Mouse (Mus musculus): ENCODE results near the gene Fam129b. TPM values are rescaled to one million over a fixed set of nuclear protein-coding genes. Genes with fewer than 3 reads are reported as not detected.
A peak's percentile ranks its signal among the peaks of the same experiment; 100 is the strongest.

Gene Fam129b
- total RNA-seq, 2 experiments from 2014 or later: 3.5 to 6.8 TPM

DNA sequence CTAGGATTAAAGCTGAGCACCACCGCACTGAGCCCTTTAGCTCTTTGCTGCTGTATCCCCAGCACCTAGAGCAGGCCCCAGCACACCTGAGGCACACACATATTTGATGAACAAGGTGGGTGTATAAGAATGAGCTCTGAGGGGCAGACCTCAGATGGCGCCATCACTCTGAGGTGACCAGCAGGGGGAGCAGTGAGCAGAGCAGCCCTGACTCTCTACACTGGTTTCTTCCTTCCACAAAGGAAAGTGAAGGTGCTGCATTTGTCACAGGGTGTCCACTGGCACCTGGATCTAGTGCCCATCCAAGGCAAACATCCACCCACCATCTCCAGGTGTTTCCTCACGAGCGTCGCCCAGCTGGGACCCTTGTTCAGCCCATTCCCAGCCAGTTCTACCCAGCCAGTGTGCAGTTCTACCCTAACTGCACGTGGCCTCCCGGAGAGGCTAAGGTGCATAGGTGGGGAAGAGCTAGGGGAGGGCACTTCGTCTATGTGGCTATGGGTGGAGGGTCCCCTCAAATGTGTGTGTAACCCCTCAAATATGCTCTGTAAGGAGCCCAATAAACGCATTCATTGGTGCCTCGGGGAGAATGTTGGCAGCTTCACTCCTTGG is 16.8 kb upstream of the Fam129b start:
- peak; percentile 77 for ATAC-seq (replicated peaks; ENCODE audit: poor library complexity)

- ATAC-seq (replicated peaks; ENCODE audit: poor library complexity): no peak
These were observed 16.3 kb upstream of the Fam129b start for GRCm38 (mm10) chr2:32859622-32860012.

- no peak for ATAC-seq (replicated peaks; ENCODE audit: poor library complexity)
These were observed 15.1 kb upstream of the Fam129b start for GRCm38 (mm10) chr2:32860799-32861198.

GRCm38 (mm10) chr2:32863317-32863716 is 12.6 kb upstream of the Fam129b start:
- ATAC-seq (replicated peaks; ENCODE audit: poor library complexity): no peak

DNA sequence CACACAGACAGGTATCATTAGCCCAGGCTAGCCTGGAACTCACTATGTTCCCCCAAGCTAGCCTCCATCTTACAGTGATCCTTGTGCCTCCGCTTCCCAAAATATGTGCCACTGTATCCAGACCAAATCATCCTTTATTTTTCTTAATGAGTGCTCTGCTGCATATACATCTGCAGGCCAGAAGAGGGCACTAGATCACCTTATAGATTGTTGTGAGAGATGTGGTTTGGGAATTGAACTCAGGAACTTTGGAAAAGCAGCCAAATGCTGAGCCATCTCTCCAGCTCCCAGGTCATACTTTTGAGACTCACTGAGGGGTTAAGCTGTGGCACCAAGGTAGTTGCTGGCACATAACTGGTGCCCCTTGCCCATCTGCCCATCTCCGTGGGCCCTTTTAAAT is 11.2 kb upstream of the Fam129b start:
- ATAC-seq (replicated peaks; ENCODE audit: poor library complexity): no peak

GRCm38 (mm10) chr2:32867354-32867753 is 8.6 kb upstream of the Fam129b start:
- peak; percentile 95 for ATAC-seq (replicated peaks; ENCODE audit: poor library complexity)

DNA sequence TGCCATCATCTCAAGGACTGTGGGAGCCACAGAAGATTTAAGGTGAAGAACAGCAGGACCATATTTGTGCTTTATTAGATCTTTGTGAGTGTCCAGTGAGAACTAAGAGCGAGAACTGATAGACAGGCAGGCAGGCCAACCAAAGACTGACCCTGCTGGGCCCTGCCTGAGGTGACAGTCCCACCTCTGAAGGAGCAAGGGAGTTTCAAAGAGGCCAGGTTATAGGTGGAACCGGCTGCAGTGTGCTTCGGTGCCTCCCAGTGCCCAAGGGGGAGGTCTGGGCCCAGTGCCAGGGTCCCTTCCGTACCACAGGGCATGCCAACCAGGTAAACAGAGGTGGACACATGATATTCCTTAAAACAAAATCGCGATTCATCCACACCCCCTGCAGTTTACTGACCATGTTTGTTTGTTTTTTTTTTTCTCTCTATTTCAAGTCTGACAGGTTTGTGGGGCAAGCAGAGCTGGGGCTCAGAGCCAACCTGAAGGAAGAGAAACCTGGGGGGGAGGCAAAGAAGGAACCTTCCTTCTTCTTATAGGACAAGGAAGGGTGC is 6.1 kb upstream of the Fam129b start:
- ATAC-seq (replicated peaks; ENCODE audit: poor library complexity): no peak

- peak; percentile 38; the same call in 1 of the 2 replicates for ATAC-seq (replicated peaks; ENCODE audit: poor library complexity)
These were observed 5.4 kb upstream of the Fam129b start for GRCm38 (mm10) chr2:32870275-32871100.

DNA sequence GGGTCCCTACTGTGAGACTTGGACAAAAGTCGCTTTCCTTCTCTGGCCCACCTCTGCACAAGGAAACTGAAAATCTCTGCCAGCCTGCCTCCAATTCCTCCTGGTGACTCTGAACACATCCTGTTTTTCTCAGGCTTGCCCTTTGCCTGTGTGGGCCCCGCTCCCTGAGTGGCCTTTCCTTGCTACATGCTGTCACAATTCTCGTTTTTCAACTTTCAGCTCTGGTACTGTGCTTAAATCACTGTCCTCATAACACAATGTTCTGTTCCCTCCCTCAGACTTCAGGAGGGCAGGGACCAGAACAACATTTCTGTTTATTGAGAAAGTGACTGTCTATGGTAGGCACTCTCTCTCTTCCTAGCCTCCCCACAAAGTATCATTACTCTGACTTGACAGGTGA is 1.8 kb upstream of the Fam129b start:
- no peak for ATAC-seq (replicated peaks; ENCODE audit: poor library complexity)

GRCm38 (mm10) chr2:32874951-32875674 is 801 bp upstream of the Fam129b start:
- no peak for ATAC-seq (replicated peaks; ENCODE audit: poor library complexity)

DNA sequence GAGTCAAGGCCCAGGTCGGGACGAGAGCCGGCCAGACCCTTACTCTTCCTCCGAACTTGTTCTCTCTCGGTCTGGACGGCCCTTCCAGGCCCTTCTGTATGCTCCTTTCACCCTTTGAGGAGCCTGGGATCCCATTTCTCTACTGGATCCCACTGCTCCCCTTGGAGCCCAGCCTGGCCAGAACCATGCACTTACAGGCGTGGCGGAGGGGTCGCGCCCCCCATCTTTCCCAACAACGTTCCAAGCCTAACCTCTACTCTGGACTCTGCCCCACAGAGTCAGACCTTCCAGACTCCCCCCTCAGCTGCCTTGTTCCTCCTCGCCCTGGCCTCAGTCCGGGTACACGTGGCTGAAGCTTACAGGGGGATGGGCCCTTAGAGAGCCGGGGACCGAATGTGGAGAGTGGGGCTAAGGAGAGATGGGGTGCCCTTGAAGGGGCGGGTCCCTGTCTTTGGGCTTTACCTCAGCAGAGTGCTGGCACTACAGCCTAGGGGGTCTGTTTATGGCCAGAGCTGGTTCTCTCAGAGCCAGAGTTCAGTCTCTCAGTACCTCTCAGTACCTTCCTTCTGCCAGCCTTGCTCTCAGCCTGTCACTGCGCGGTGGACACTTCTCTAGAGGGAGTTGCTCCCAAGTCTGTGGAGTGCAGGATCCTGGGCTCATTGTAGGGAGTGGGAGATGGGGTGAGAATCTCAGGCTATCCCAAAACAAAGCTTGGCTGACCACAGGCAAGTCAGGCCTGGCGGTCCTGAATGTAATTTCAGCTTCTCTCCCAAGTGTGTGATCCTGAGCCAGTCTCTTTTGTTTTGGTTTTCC is 782 bp downstream of the Fam129b start:
- ATAC-seq (replicated peaks; ENCODE audit: poor library complexity): peak; percentile 29

DNA sequence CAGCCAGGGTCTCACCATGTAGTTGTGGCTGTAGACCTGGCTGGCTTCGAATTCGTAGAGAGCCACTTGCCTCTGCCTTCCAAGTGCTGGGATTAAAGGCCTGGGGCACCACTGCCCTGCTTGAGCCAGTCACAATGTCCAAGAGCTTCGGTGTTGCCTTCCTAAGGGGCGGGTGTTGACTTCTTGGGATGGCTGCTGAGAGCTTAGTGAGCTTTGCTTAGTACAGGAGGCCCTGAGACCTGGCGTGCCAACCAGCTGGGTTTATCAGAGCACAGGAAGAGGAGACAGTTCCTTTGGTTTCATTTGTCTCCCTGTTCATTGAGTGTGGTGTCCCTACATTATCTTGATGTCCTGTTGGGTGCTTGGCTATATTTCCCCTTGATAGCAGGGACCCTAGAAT is 1.4 kb downstream of the Fam129b start:
- ATAC-seq (replicated peaks; ENCODE audit: poor library complexity): no peak

- no peak for ATAC-seq (replicated peaks; ENCODE audit: poor library complexity)
These were observed 2.0 kb downstream of the Fam129b start for GRCm38 (mm10) chr2:32877761-32878393.

DNA sequence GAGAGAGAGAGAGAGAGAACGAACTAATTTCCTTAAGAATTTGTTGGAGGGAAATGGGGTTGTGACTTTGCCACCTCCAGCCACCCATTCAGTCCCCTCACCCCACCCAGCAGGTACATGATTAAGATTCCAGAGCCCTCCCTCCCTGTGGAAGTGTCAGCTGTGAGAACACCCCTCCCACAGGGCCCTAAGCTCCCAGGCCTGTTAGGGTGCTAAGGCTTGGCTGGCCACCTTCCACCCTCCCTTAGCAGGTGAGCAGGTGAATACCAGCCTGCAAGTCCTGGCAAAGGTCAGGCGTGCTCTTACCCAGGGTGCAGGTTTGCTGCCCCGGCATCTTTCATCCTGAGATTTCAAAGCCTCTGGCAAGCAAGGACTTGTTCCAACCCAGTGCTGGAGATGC is 2.5 kb downstream of the Fam129b start:
- ATAC-seq (replicated peaks; ENCODE audit: poor library complexity): no peak

DNA sequence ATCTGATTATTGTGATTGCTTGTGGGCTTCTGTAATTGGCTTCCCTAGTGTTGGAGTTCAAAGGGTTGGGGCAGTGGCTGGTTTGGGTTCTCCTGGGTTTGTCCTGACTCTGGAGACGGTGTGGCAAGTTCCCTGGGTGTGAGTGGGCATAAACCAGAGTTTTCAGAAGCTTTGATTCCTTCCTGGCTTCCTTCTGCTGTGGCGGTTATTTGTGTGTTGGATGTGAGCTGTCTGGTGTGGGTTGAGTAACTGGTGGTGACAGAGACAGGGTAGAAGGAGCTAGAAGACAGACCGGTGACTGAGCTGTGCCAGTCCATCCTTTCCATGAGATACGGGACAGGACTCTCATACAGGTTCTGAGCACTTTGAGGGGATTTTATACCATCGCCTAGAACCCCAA is 3.7 kb downstream of the Fam129b start:
- ATAC-seq (replicated peaks; ENCODE audit: poor library complexity): no peak

- no peak for ATAC-seq (replicated peaks; ENCODE audit: poor library complexity)
These were observed 5.1 kb downstream of the Fam129b start for GRCm38 (mm10) chr2:32881054-32881453.

DNA sequence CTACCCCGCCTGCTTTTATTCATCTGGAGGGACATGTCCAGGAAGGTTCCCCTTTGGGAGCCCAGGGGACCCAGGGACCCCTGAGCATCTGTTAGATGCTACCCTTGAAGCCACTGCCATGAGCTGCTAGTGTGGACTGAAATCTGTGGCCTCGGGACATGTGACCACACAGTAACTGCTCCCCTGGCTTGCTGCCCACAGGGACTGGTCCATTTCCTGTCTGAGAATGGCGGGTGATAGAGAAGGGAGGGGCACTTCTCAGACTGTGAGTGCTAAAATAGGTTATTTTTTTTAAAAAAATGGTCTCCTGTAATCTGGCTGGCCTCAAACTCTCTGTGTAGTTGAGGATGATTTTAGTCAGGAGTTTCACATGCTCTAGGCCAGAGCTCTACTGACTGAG is 5.8 kb downstream of the Fam129b start:
- ATAC-seq (replicated peaks; ENCODE audit: poor library complexity): peak; percentile 38

GRCm38 (mm10) chr2:32882283-32883043 is 6.5 kb downstream of the Fam129b start:
- ATAC-seq (replicated peaks; ENCODE audit: poor library complexity): peak; percentile 67

GRCm38 (mm10) chr2:32884745-32885144 is 8.8 kb downstream of the Fam129b start:
- peak; percentile 24; the same call in 1 of the 2 replicates for ATAC-seq (replicated peaks; ENCODE audit: poor library complexity)
